Mouse (Mus musculus): ENCODE results near the gene Nudt13. TPM values are rescaled to one million over a fixed set of nuclear protein-coding genes. Genes with fewer than 3 reads are reported as not detected.

Gene Nudt13
- polyA plus RNA-seq, 1 experiment from 2014 or later: 16.8 TPM

- 3% methylated on average over 15 of the region's 15 CpGs for WGBS
- Histone ChIP-seq H3K36me3 (peaks cover 9% of the 10 kb centered on the region), H3K4me3 (peak overlapping the region; percentile 89), H3K4me2 (replicated peaks) (peak overlapping the region; percentile 67), H3K4me1 (peaks cover 28% of the 10 kb centered on the region), H3K9ac (replicated peaks) (peak overlapping the region; percentile 99), H3K9me3 (no peaks in the 10 kb centered on the region), H3K27ac (replicated peaks) (peak overlapping the region; percentile 87), H3K27me3 (no peaks in the 10 kb centered on the region)
- peak; percentile 39 for ATAC-seq (replicated peaks)
Observed at GRCm38 (mm10) chr14:20347441-20347990, 53.0 kb downstream of the Nudt13 start.

- Histone ChIP-seq H3K36me3 (peaks cover 10% of the 10 kb centered on the region), H3K4me2 (replicated peaks) (peak within 1 kb of the TSS; percentile 67), H3K27me3 (no peaks in the 10 kb centered on the region), H3K9me3 (no peaks in the 10 kb centered on the region), H3K27ac (replicated peaks) (peak within 1 kb of the TSS; percentile 87), H3K4me1 (peaks cover 28% of the 10 kb centered on the region), H3K9ac (replicated peaks) (peak within 1 kb of the TSS; percentile 99), H3K4me3 (peak within 1 kb of the TSS; percentile 89)
- ATAC-seq (replicated peaks): peak; percentile 98
- WGBS: under 1% methylated on average over 42 of the region's 42 CpGs
Observed at GRCm38 (mm10) chr14:20347991-20348541, 53.6 kb downstream of the Nudt13 start, which contains the start of the genes Ecd and Fam149b. Gene Ecd (minus strand): TSS chr14:20348121. Gene Fam149b (plus strand): TSS chr14:20348162.

- peaks cover 81% of the 10 kb centered on the region for H3K36me3 ChIP-seq
- 94% methylated on average over 4 of the region's 4 CpGs for WGBS
- no peak overlapping the region for H3K27ac ChIP-seq (replicated peaks)
- ATAC-seq (replicated peaks): no peak
- no peak overlapping the region for H3K9ac ChIP-seq (replicated peaks)
- no peaks in the 10 kb centered on the region for H3K9me3 ChIP-seq
- H3K4me3 ChIP-seq: no peak overlapping the region
- no peak overlapping the region for H3K4me2 ChIP-seq (replicated peaks)
- no peaks in the 10 kb centered on the region for H3K27me3 ChIP-seq
- H3K4me1 ChIP-seq: no peaks in the 10 kb centered on the region
Observed at GRCm38 (mm10) chr14:20363230-20363629, 68.7 kb downstream of the Nudt13 start.

Other genes starting within 250 kb of the Nudt13 start
- gene Saysd1, start 156.2 kb upstream of the Nudt13 start, polyA plus RNA-seq (2015; fragmentation: Nextera tagmentation; extraction: Ambion mirVana): 15.0 and 15.4 TPM in 2 replicates
- 3.3 TPM in 2 replicates for gene Kcnk5, start 112.9 kb upstream of the Nudt13 start, polyA plus RNA-seq (2015; fragmentation: Nextera tagmentation; extraction: Ambion mirVana)
- gene Kcnk16, start 25.5 kb upstream of the Nudt13 start, polyA plus RNA-seq (2015; fragmentation: Nextera tagmentation; extraction: Ambion mirVana): not detected in 2 replicates
- 50.1 and 54.9 TPM in 2 replicates for gene Ecd, start 53.4 kb downstream of the Nudt13 start, polyA plus RNA-seq (2015; fragmentation: Nextera tagmentation; extraction: Ambion mirVana)
- gene Fam149b, start 53.5 kb downstream of the Nudt13 start, polyA plus RNA-seq (2015; fragmentation: Nextera tagmentation; extraction: Ambion mirVana): 42.3 and 43.3 TPM in 2 replicates
- gene Dnajc9, start 94.2 kb downstream of the Nudt13 start, polyA plus RNA-seq (2015; fragmentation: Nextera tagmentation; extraction: Ambion mirVana): 186 and 196 TPM in 2 replicates
- 55.8 and 58.2 TPM in 2 replicates for gene Mrps16, start 98.9 kb downstream of the Nudt13 start, polyA plus RNA-seq (2015; fragmentation: Nextera tagmentation; extraction: Ambion mirVana)
- 2.1 and 3.0 TPM in 2 replicates for gene Cfap70, start 157.5 kb downstream of the Nudt13 start, polyA plus RNA-seq (2015; fragmentation: Nextera tagmentation; extraction: Ambion mirVana)
- 14.1 and 15.8 TPM in 2 replicates for gene Anxa7, start 185.4 kb downstream of the Nudt13 start, polyA plus RNA-seq (2015; fragmentation: Nextera tagmentation; extraction: Ambion mirVana)
- gene Mss51, start 202.2 kb downstream of the Nudt13 start, polyA plus RNA-seq (2015; fragmentation: Nextera tagmentation; extraction: Ambion mirVana): 0.62 and 0.84 TPM in 2 replicates